Mouse (Mus musculus) liver, embryonic 14.5 days (tissue): Measurements from ENCODE around the gene Chrna5. TPM values are rescaled to one million over a fixed set of nuclear protein-coding genes. Genes with fewer than 3 reads are reported as not detected.
"Not testable (repeated sequence)": the region's sequence is repeated elsewhere in the genome, so short reads cannot be mapped to it uniquely, and the experiment has no call there.

Experiments used
- ATAC-seq: fragments of 200-750 bp; cut with Nextera tagmentation; 2 replicates; pipeline ENCODE4 v1.8.0; 2017; ENCODE audit warnings: moderate number of reproducible peaks, mild to moderate bottlenecking, moderate library complexity; ENCODE audit not compliant: insufficient read depth
- DNase-seq, 3 experiments: peaks; one replicate each; pipeline ENCODE4 v3.0.0-alpha.2; 2012 to 2013; ENCODE audit warnings: low read depth in 3 of 3, low spot score in 3 of 3
- H3K27ac ChIP-seq: fragments of 300-500 bp; sonication (generic); 2 replicates; pipeline ENCODE4 v1.5.1; 2014; ENCODE audit warnings: moderate library complexity, mild to moderate bottlenecking, control low read depth, inconsistent platforms
- H3K27me3 ChIP-seq: fragments of 300-500 bp; sonication (generic); 2 replicates; pipeline ENCODE4 v1.6.1; 2014; ENCODE audit warnings: mild to moderate bottlenecking, low read length, moderate library complexity; ENCODE audit not compliant: control insufficient read depth, insufficient read depth
- H3K36me3 ChIP-seq: fragments of 300-500 bp; sonication (generic); replicated peaks from 2 replicates; pipeline ENCODE4 v1.6.1; 2014; ENCODE audit warnings: low read depth; ENCODE audit not compliant: control insufficient read depth, insufficient read depth
- H3K4me1 ChIP-seq, 2 experiments: fragments of 200-500 bp in 1 of 2; fragments of 300-500 bp in 1 of 2; sonication (generic) in 1 of 2; replicated peaks; 2 replicates each; pipeline ENCODE4 v1.6.1; 2012 to 2014; ENCODE audit warnings: antibody characterized with exemption in 1 of 2, inconsistent platforms in 1 of 2, low read length in 1 of 2; ENCODE audit not compliant: control insufficient read depth in 2 of 2, insufficient read depth in 2 of 2
- H3K4me2 ChIP-seq: fragments of 300-500 bp; sonication (generic); 2 replicates; pipeline ENCODE4 v1.6.1; 2014; ENCODE audit warnings: low read depth, mild to moderate bottlenecking, control low read depth, moderate library complexity
- H3K4me3 ChIP-seq, 2 experiments: fragments of 200-500 bp in 1 of 2; fragments of 300-500 bp in 1 of 2; sonication (generic) in 1 of 2; 2 replicates each; pipeline ENCODE4 v1.5.1; 2012 to 2014; ENCODE audit warnings: low read depth in 2 of 2, low read length in 2 of 2, mild to moderate bottlenecking in 2 of 2, control low read depth in 1 of 2, inconsistent platforms in 1 of 2, moderate library complexity in 1 of 2; ENCODE audit not compliant: insufficient read depth in 1 of 2
- H3K9ac ChIP-seq: fragments of 300-500 bp; sonication (generic); replicated peaks from 2 replicates; pipeline ENCODE4 v1.6.1; 2014; ENCODE audit warnings: mild to moderate bottlenecking, control low read depth, moderate library complexity
- H3K9me3 ChIP-seq: fragments of 300-500 bp; sonication (generic); 2 replicates; pipeline ENCODE4 v1.6.1; 2016; ENCODE audit warnings: low read length, mixed read lengths; ENCODE audit not compliant: control insufficient read depth
- CTCF ChIP-seq: IDR thresholded peaks from 2 replicates; pipeline ENCODE4 v1.5.1; 2016; ENCODE audit warnings: antibody characterized with exemption, low read depth, control low read depth
- EP300 ChIP-seq: IDR thresholded peaks from 2 replicates; pipeline ENCODE4 v1.6.1; 2016; ENCODE audit warnings: antibody characterized with exemption, low read depth
- WGBS: fragments of 180-500 bp; shearing (Covaris S2); extraction: QIAGEN DNeasy Blood & Tissue Kit; methylation state at CpG from one replicate; pipeline ENCODE4 v1.1.7; 2014; ENCODE audit not compliant: insufficient replicate concordance; 5-methylcytosine and 5-hydroxymethylcytosine counted together
- polyA plus RNA-seq, 2 experiments: library from polyadenylated mRNA; depleted of rRNA in 1 of 2; stranded (reverse) in 1 of 2; unstranded in 1 of 2; fragments of >200 nt; fragmentation: Nextera tagmentation in 1 of 2; extraction: Ambion mirVana in 1 of 2; gene quantifications; 2 replicates each; pipeline versions ENCODE4 v1.2.1 to v1.2.3; 2012 to 2014

Chrna5 gene
- polyA plus RNA-seq, 2 experiments, result 0.02 to 0.05 TPM

DNA sequence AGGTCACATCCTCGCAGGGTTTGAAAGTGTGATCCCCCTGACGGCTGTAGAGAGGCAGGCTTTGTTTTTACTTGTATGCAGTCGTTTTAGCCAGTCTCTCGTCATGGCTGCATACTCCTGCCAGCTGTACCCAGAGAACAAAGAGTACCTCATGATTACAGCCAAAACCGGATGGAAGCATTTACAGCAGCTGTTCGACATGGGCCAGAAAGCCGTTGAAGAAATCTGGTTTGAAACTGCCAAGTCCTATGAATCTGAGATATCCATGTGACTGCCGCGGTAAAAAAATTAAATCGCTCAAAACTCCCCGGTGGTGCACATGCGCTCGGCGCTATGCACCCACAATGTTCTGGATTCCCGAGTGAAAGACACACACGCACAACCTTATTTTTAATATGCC is 34.4 kb upstream of the Chrna5 start:
- no peaks in the 10 kb centered on the region for H3K36me3 ChIP-seq
- ATAC-seq (no peak), DNase-seq (no peak)
- H3K4me2 ChIP-seq, result no peak overlapping the region
- WGBS, result 68% methylated on average over 16 of the region's 16 CpGs
- TF ChIP-seq EP300 (no peak), CTCF (no peak)
- no peak overlapping the region for H3K9ac ChIP-seq
- H3K9me3 ChIP-seq, result no peaks in the 10 kb centered on the region
- no peak overlapping the region for H3K27ac ChIP-seq
- H3K4me3 ChIP-seq, result no peak overlapping the region
- H3K4me1 ChIP-seq, result no peaks in the 10 kb centered on the region; a peak in 3 of 4 replicates
- H3K27me3 ChIP-seq, result no peaks in the 10 kb centered on the region

- no peak for ATAC-seq
- Histone ChIP-seq H3K27ac (no peak overlapping the region), H3K27me3 (no peaks in the 10 kb centered on the region), H3K9ac (no peak overlapping the region), H3K4me2 (no peak overlapping the region), H3K4me3 (no peak overlapping the region), H3K36me3 (peaks cover 3% of the 10 kb centered on the region), H3K9me3 (no peaks in the 10 kb centered on the region), H3K4me1 (peaks cover 7 to 16% of the 10 kb centered on the region in 2 experiments)
- TF ChIP-seq CTCF (no peak), EP300 (no peak)
- no peak for DNase-seq
Measured at GRCm38 (mm10) chr9:54949465-54949864, 31.2 kb upstream of the Chrna5 start.

GRCm38 (mm10) chr9:54950162-54950561 is 30.5 kb upstream of the Chrna5 start:
- not testable (repeated sequence) for H3K9me3 ChIP-seq, DNase-seq, H3K27me3 ChIP-seq, H3K36me3 ChIP-seq, H3K27ac ChIP-seq, H3K9ac ChIP-seq
- Histone ChIP-seq H3K4me1 (peaks cover 7 to 16% of the 10 kb centered on the region in 2 experiments), H3K4me2 (peak overlapping the region; percentile 92), H3K4me3 (peak overlapping the region; percentile 70 to 94)
- WGBS, result 31% methylated on average over 8 of the region's 8 CpGs
- ATAC-seq, result peak; percentile 27; the same call in 1 of the 2 replicates

DNA sequence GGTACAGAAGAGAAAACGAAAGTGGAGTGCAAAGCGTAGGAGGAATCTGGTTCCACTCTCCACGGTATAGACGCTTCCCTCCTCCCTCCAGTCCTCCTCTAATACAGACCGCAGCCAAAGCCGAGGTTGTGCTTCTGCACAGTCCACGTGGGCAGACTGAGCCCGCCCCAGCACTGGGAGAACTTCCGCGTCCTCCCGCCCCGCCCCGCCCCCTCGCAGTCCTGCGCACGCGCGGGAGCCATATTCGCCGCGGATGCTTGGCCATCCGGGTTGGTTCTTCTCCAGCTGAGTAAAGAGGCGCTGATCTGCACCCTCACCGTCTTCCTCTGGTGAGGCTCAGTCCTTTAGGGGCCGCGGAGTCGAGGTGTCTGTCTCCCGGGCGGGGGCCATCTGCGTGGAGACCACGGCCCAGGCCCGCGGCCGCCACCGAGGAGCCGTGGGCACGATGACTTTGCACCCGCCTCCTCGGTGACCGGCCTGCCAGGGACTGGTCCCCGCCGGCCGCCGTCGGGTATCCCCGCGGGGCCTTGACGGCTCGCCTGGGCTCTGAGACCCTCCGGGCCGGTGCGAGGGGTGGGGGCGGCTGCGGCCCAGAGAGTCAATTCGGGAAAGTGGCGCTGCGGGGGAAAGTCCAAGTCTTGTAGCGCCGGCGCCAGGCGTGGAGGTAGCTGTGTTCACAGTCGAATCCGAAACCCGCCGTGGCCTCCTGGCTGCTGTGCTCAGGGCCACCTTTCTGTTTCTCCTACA is 29.9 kb upstream of the Chrna5 start, which contains the start of the genes Psma4 and AY074887:
Psma4 (plus strand) TSS at position 216 of the 747 bp plus-strand sequence.
AY074887 (minus strand) TSS at position 424 of the 747 bp plus-strand sequence.
- H3K36me3 ChIP-seq, result peaks cover 14% of the 10 kb centered on the region
- H3K4me3 ChIP-seq, result peak within 1 kb of the TSS; percentile 70 to 94
- WGBS, result 2% methylated on average over 53 of the region's 65 CpGs
- no peaks in the 10 kb centered on the region for H3K9me3 ChIP-seq
- peak within 1 kb of the TSS; percentile 77 for H3K9ac ChIP-seq
- H3K27ac ChIP-seq, result peak within 1 kb of the TSS; percentile 29
- no peaks in the 10 kb centered on the region for H3K27me3 ChIP-seq
- DNase-seq (peak; percentile 79 to 86 (median 80)), ATAC-seq (peak; percentile 99)
- no peak for TF ChIP-seq EP300
- TF ChIP-seq CTCF, result no peak
- H3K4me1 ChIP-seq, result peaks cover 7 to 21% of the 10 kb centered on the region in 2 experiments
- peak within 1 kb of the TSS; percentile 92 for H3K4me2 ChIP-seq

- Histone ChIP-seq H3K27ac (no peak overlapping the region), H3K9me3 (no peaks in the 10 kb centered on the region), H3K36me3 (peaks cover 18% of the 10 kb centered on the region), H3K4me2 (no peak overlapping the region), H3K9ac (no peak overlapping the region), H3K4me1 (no peaks in the 10 kb centered on the region), H3K4me3 (no peak overlapping the region), H3K27me3 (no peaks in the 10 kb centered on the region)
- WGBS, result 76% methylated on average over 4 of the region's 4 CpGs
- no peak for DNase-seq
- no peak for ATAC-seq
- no peak for TF ChIP-seq CTCF
Measured at GRCm38 (mm10) chr9:54961059-54961458, 19.6 kb upstream of the Chrna5 start.
